Mouse (Mus musculus): Measurements from ENCODE around the gene Phf21a. TPM values are rescaled to one million over a fixed set of nuclear protein-coding genes. Genes with fewer than 3 reads are reported as not detected.

The Phf21a gene
- total and polyA plus RNA-seq, 3 experiments: 8.8 to 76.4 (median 26.8) TPM

DNA sequence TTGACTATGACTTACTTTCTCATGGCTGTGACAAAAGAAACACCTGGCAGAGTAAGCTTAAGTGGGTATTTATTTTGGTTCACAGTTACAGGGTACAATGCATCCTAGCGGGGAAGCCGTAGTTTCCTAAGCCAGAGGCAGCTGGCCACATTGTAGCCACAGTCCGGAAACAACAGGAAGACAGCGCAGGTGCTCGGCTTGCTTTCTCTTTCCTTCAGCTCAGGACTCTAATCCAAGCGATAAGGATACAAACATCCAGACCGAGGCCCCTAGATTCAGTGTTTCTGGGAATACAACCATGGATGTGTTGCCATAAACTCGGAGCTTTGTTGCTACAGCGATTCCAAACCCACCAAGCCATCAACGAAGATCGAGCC is 280.5 kb downstream of the Phf21a start:
- no peak overlapping the region for H3K4me3 ChIP-seq (ENCODE audit: low read depth, low read length)

DNA sequence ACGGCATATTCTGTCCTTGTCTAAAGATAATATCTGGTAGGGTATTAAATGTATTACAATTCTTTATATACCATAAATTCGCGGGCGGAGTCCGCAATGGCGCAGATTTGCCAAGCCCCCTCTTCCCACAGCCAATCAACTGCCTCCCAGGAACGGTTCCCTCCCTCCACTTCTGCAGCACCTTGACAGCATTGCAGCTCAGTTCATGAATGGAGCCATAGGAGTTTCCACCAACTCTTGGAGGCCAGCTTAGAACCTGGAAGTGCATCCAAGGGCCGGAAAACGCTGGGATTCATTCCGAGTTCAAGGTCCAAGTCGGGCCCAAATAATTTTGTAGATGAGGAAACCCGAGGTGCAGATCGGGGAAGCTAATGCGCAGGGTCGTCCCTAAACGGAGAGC is 281.6 kb downstream of the Phf21a start, which contains the start of the genes Pex16 and Large2:
TSS of gene Pex16 (plus strand) at position 163 of the 400 bp plus-strand sequence.
TSS of gene Large2 (minus strand) at position 356 of the 400 bp plus-strand sequence.
- ATAC-seq (ENCODE audit: extremely low read depth, insufficient number of reproducible peaks, low FRiP score, poor library complexity, severe bottlenecking): no peak
- DNase-seq (ENCODE audit: low spot score): peak; percentile 86
- Histone ChIP-seq H3K36me3 (replicated peaks) (peaks cover 33% of the 10 kb centered on the region), H3K4me3 (ENCODE audit: low read depth, low read length) (peak within 1 kb of the TSS; percentile 93), H3K27me3 (ENCODE audit: insufficient read depth, low read length) (peaks cover 36% of the 10 kb centered on the region), H3K9me3 (replicated peaks) (no peaks in the 10 kb centered on the region), H3K4me1 (ENCODE audit: insufficient read depth, low read depth, low read length) (peaks cover 42% of the 10 kb centered on the region)
- TF ChIP-seq GATA1 (IDR thresholded peaks at IDR 0.05; ENCODE audit: borderline replicate concordance, low read length) (no peak), CTCF (IDR thresholded peaks at IDR 0.05; ENCODE audit: low read depth, low read length) (no peak), POLR2AphosphoS5 (IDR thresholded peaks at IDR 0.05; ENCODE audit: insufficient replicate concordance, low read depth, low read length) (no peak), GATA2 (IDR thresholded peaks at IDR 0.05; ENCODE audit: borderline replicate concordance, low read depth, low read length) (no peak), TAL1 (conservative IDR thresholded peaks at IDR 0.05; ENCODE audit: low read depth, low read length) (no peak)

More for the DNA sequence above, 280.5 kb downstream of the Phf21a start:
- no peak for ATAC-seq (ENCODE audit: extremely low read depth, insufficient number of reproducible peaks, low FRiP score, poor library complexity, severe bottlenecking)
- Histone ChIP-seq H3K27me3 (ENCODE audit: insufficient read depth, low read length) (peaks cover 45% of the 10 kb centered on the region), H3K4me1 (ENCODE audit: insufficient read depth, low read depth, low read length) (peaks cover 42% of the 10 kb centered on the region), H3K9me3 (replicated peaks) (no peaks in the 10 kb centered on the region), H3K36me3 (replicated peaks) (peaks cover 22% of the 10 kb centered on the region)
- no peak for DNase-seq (ENCODE audit: low spot score)
- TF ChIP-seq GATA1 (IDR thresholded peaks at IDR 0.05; ENCODE audit: borderline replicate concordance, low read length): no peak
- no peak for TF ChIP-seq GATA2 (IDR thresholded peaks at IDR 0.05; ENCODE audit: borderline replicate concordance, low read depth, low read length)
- no peak for TF ChIP-seq CTCF (IDR thresholded peaks at IDR 0.05; ENCODE audit: low read depth, low read length)
- TF ChIP-seq POLR2AphosphoS5 (IDR thresholded peaks at IDR 0.05; ENCODE audit: insufficient replicate concordance, low read depth, low read length): no peak
- TF ChIP-seq TAL1 (conservative IDR thresholded peaks at IDR 0.05; ENCODE audit: low read depth, low read length): no peak

DNA sequence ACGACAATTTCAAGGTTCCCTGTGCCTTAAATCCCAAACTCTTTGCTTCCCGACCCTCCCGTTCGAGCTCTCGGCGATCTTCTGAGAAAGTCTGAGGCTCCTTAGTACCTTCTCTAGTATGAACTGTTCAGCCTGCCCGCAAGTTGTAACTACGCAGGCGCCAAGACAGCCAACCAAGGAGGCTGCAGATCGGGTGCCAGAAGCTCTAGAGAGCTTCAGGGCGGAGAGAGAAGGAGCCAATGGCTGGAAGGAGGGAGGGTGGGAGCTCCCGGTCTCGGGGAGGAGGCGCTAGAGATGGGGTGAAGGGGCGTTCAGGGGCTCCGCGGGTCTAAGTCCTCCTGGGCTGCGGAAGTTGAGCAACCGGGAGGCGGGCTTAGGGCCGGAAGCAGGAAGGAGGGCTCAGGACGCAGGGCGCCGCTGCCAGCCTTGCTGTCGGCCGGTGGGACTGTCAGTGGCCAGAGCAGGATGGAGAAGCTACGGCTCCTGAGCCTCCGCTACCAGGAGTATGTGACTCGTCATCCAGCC is 282.2 kb downstream of the Phf21a start:
- peak overlapping the region; percentile 93 for H3K4me3 ChIP-seq (ENCODE audit: low read depth, low read length)
- peak; percentile 99 for ATAC-seq (ENCODE audit: extremely low read depth, insufficient number of reproducible peaks, low FRiP score, poor library complexity, severe bottlenecking)
- peaks cover 31% of the 10 kb centered on the region for H3K27me3 ChIP-seq (ENCODE audit: insufficient read depth, low read length)
- TF ChIP-seq CTCF (IDR thresholded peaks at IDR 0.05; ENCODE audit: low read depth, low read length) (no peak), GATA2 (IDR thresholded peaks at IDR 0.05; ENCODE audit: borderline replicate concordance, low read depth, low read length) (no peak), GATA1 (IDR thresholded peaks at IDR 0.05; ENCODE audit: borderline replicate concordance, low read length) (no peak), POLR2AphosphoS5 (IDR thresholded peaks at IDR 0.05; ENCODE audit: insufficient replicate concordance, low read depth, low read length) (no peak), TAL1 (conservative IDR thresholded peaks at IDR 0.05; ENCODE audit: low read depth, low read length) (no peak)
- peaks cover 39% of the 10 kb centered on the region for H3K36me3 ChIP-seq (replicated peaks)
- no peaks in the 10 kb centered on the region for H3K9me3 ChIP-seq (replicated peaks)
- peak; percentile 100 for DNase-seq (ENCODE audit: low spot score)
- H3K4me1 ChIP-seq (ENCODE audit: insufficient read depth, low read depth, low read length): peaks cover 42% of the 10 kb centered on the region

DNA sequence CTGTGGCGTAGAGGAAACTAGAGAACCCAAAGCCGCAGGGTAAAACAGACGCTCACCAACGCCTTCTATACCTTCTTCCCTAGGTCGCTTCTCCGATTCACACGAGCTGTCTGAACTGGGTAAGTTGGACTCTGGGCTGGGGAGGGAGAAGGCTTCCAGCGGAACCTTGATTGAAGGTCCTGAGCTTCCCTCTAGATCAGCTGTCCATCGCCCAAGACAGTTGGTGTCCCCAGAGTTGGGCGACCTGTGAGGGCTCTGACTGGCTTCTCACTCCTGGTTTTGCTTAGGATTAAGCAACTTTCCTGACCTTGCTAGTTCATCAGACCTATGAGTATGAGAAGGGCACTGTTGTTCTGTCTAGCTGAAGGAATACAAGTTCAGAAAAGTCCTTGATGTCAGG is 282.9 kb downstream of the Phf21a start:
- DNase-seq (ENCODE audit: low spot score) (no peak), ATAC-seq (ENCODE audit: extremely low read depth, insufficient number of reproducible peaks, low FRiP score, poor library complexity, severe bottlenecking) (no peak)
- Histone ChIP-seq H3K9me3 (replicated peaks) (no peaks in the 10 kb centered on the region), H3K36me3 (replicated peaks) (peaks cover 45% of the 10 kb centered on the region), H3K4me3 (ENCODE audit: low read depth, low read length) (peak overlapping the region; percentile 93), H3K4me1 (ENCODE audit: insufficient read depth, low read depth, low read length) (peaks cover 38% of the 10 kb centered on the region), H3K27me3 (ENCODE audit: insufficient read depth, low read length) (peaks cover 25% of the 10 kb centered on the region)
- no peak for TF ChIP-seq TAL1 (conservative IDR thresholded peaks at IDR 0.05; ENCODE audit: low read depth, low read length)
- TF ChIP-seq POLR2AphosphoS5 (IDR thresholded peaks at IDR 0.05; ENCODE audit: insufficient replicate concordance, low read depth, low read length): no peak
- TF ChIP-seq CTCF (IDR thresholded peaks at IDR 0.05; ENCODE audit: low read depth, low read length): no peak
- TF ChIP-seq GATA2 (IDR thresholded peaks at IDR 0.05; ENCODE audit: borderline replicate concordance, low read depth, low read length): no peak
- no peak for TF ChIP-seq GATA1 (IDR thresholded peaks at IDR 0.05; ENCODE audit: borderline replicate concordance, low read length)

DNA sequence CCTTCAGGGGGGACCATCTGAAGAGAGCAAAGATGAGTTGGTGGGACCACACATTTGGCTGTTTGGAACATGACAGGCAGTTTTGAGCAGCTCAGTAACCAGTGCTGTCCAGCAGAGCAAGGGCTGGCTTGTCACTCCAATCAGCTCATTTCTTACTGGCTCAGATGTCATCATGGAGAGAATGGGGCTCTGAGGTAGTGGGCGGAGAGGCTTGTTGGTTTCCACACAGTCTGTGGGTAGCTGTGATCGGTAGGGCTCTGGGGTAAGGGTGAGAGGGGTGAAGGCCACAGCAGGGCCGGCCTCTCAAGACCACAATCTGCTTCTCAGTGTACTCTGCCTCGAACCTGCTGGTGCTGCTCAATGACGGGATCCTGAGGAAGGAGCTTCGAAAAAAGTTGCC is 283.4 kb downstream of the Phf21a start:
- Histone ChIP-seq H3K9me3 (replicated peaks) (no peaks in the 10 kb centered on the region), H3K4me1 (ENCODE audit: insufficient read depth, low read depth, low read length) (peaks cover 37% of the 10 kb centered on the region), H3K27me3 (ENCODE audit: insufficient read depth, low read length) (peaks cover 19% of the 10 kb centered on the region), H3K36me3 (replicated peaks) (peaks cover 50% of the 10 kb centered on the region), H3K4me3 (ENCODE audit: low read depth, low read length) (peak overlapping the region; percentile 93)
- TF ChIP-seq POLR2AphosphoS5 (IDR thresholded peaks at IDR 0.05; ENCODE audit: insufficient replicate concordance, low read depth, low read length) (no peak), GATA1 (IDR thresholded peaks at IDR 0.05; ENCODE audit: borderline replicate concordance, low read length) (no peak), CTCF (IDR thresholded peaks at IDR 0.05; ENCODE audit: low read depth, low read length) (no peak), GATA2 (IDR thresholded peaks at IDR 0.05; ENCODE audit: borderline replicate concordance, low read depth, low read length) (no peak), TAL1 (conservative IDR thresholded peaks at IDR 0.05; ENCODE audit: low read depth, low read length) (no peak)
- ATAC-seq (ENCODE audit: extremely low read depth, insufficient number of reproducible peaks, low FRiP score, poor library complexity, severe bottlenecking) (no peak), DNase-seq (ENCODE audit: low spot score) (no peak)

DNA sequence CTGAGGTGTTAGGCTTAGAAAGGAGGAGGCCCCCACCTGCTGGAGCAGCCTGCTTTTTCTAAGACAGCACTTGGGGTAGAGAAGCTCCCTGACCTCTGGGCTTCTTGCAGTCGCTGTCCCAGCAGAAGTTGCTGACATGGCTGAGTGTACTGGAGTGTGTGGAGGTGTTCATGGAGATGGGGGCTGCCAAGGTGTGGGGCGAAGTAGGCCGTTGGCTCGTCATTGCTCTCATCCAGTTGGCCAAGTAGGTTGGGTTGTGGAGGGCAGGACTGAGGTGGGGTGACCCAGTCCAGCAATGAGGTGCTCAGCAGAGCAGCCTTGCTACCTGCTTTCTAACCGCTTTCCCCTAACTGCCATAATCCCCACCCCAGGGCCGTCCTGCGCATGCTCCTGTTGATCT is 284.4 kb downstream of the Phf21a start:
- H3K4me1 ChIP-seq (ENCODE audit: insufficient read depth, low read depth, low read length): peaks cover 37% of the 10 kb centered on the region
- DNase-seq (ENCODE audit: low spot score) (no peak), ATAC-seq (ENCODE audit: extremely low read depth, insufficient number of reproducible peaks, low FRiP score, poor library complexity, severe bottlenecking) (no peak)
- peaks cover 9% of the 10 kb centered on the region for H3K27me3 ChIP-seq (ENCODE audit: insufficient read depth, low read length)
- TF ChIP-seq GATA2 (IDR thresholded peaks at IDR 0.05; ENCODE audit: borderline replicate concordance, low read depth, low read length) (no peak), GATA1 (IDR thresholded peaks at IDR 0.05; ENCODE audit: borderline replicate concordance, low read length) (no peak), TAL1 (conservative IDR thresholded peaks at IDR 0.05; ENCODE audit: low read depth, low read length) (no peak), POLR2AphosphoS5 (IDR thresholded peaks at IDR 0.05; ENCODE audit: insufficient replicate concordance, low read depth, low read length) (no peak), CTCF (IDR thresholded peaks at IDR 0.05; ENCODE audit: low read depth, low read length) (no peak)
- no peaks in the 10 kb centered on the region for H3K9me3 ChIP-seq (replicated peaks)
- no peak overlapping the region for H3K4me3 ChIP-seq (ENCODE audit: low read depth, low read length)
- H3K36me3 ChIP-seq (replicated peaks): peaks cover 61% of the 10 kb centered on the region

Measured in G1E (cell line).